Mouse (Mus musculus) Patski (cell line): Measurements from ENCODE around the gene Gab3. TPM values are rescaled to one million over a fixed set of nuclear protein-coding genes. Genes with fewer than 3 reads are reported as not detected.

Source experiments
- ATAC-seq: fragments of 100-300 bp; one replicate; pipeline ENCODE4 v1.8.0; 2021
- CTCF ChIA-PET: fragments of 350-600 bp; sonication (Branson Sonifier 250); formaldehyde crosslinking; loops from one replicate; lab custom pipeline; 2022; ENCODE audit warnings: inconsistent platforms; lab: Charles Lee
- POLR2A ChIA-PET: fragments of 350-600 bp; sonication (Branson Sonifier 250); formaldehyde crosslinking; loops from one replicate; lab custom pipeline; 2022; ENCODE audit warnings: antibody characterized with exemption, inconsistent platforms; lab: Charles Lee
- DNase-seq: peaks from one replicate; pipeline ENCODE4 v3.0.0-alpha.2; 2011; ENCODE audit warnings: low read depth, low spot score
- H3K27me3 ChIP-seq: fragments of 371-371 bp; one replicate; pipeline ENCODE4 v1.5.1; 2021
- CTCF ChIP-seq: fragments of 100-300 bp; IDR thresholded peaks from one replicate; pipeline ENCODE4 v1.5.1; 2021
- in situ Hi-C: fragments of 300-500 bp; cut with MboI; formaldehyde crosslinking; loops from 3 replicates; pipeline ENCODE4 v1.11.1; 2018; ENCODE audit warnings: low pct_unique_long_range_greater_than_20kb, mixed read lengths
- polyA plus RNA-seq: library from polyadenylated mRNA; unstranded; gene quantifications from one replicate; pipeline ENCODE4 v1.2.3, GENCODE M21; 2021

The Gab3 gene
- polyA plus RNA-seq: 0.36 TPM

- no peak for TF ChIP-seq CTCF
- peaks cover 54% of the 10 kb centered on the region for H3K27me3 ChIP-seq
- in situ Hi-C loops: no loop called here
- ATAC-seq: peak; percentile 85
- CTCF ChIA-PET: interaction anchor here (0.8 kb wide), 2 partner anchors 9 to 11 kb away, joined by 3 to 4 read pairs; partner anchors contain the start of gene Dkc1
- DNase-seq: no peak
- POLR2A ChIA-PET: no interaction called here
Observed at GRCm38 (mm10) chrX:75084774-75085508, at the start of gene Gab3. Gab3 (minus strand) TSS chrX:75085458.

- no peak for TF ChIP-seq CTCF
- ChIA-PET POLR2A (no interaction called here), CTCF (interaction anchor here (1.4 kb wide), 1 partner anchor 14 kb away, joined by 3 read pairs; no protein-coding TSS in a partner anchor)
- ATAC-seq (peak; percentile 98), DNase-seq (no peak)
- in situ Hi-C loops: no loop called here
- peaks cover 20% of the 10 kb centered on the region for H3K27me3 ChIP-seq
Observed at GRCm38 (mm10) chrX:75130467-75131160, 45.4 kb upstream of the Gab3 start, which contains the start of gene Mpp1. Mpp1 (minus strand) TSS chrX:75131016.

GRCm38 (mm10) chrX:75129474-75129873 is 44.2 kb upstream of the Gab3 start:
- DNase-seq: no peak
- in situ Hi-C loops: no loop called here
- POLR2A ChIA-PET: no interaction called here

DNA sequence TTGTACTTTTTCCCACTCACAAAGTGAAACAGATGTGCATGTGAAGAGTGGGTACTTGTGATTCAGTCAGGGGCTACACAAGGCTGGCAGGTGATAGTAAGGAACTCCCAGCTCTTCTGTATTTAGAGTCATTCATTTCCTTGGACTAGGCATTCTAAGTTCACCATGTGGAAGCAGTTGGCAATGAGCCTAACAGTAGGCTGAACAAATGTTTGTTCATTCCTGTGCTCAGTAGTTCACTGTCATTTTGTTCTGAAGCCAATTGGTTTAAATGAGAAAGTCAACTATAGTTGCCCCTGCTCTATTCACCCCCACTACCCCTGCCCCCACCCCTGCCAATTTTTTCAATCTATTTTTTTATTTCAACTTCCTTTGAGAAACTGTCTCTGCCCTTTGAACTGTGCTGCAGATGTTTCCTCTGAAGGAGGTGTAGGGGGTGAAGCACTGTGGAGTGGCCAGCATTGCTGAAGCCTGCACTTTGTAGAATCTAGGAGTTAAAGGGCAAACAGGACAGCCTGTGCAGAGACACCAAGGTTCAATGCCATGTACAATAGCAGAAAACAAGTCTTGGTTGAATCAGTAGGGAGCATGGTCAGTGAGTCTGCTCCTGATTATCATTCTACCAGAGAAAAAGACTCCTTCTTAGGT is 43.2 kb upstream of the Gab3 start:
- no peak for DNase-seq
- H3K27me3 ChIP-seq: peaks cover 22% of the 10 kb centered on the region
- POLR2A ChIA-PET: no interaction called here
- no peak for ATAC-seq
- CTCF ChIA-PET: interaction anchor here (1.2 kb wide), 1 partner anchor 33 kb away, joined by 3 read pairs; the partner anchor contains the start of gene Dkc1
- in situ Hi-C loops: no loop called here
- TF ChIP-seq CTCF: no peak

More at GRCm38 (mm10) chrX:75129474-75129873, 44.2 kb upstream of the Gab3 start:
- CTCF ChIA-PET: no interaction called here
- H3K27me3 ChIP-seq: peaks cover 22% of the 10 kb centered on the region
- TF ChIP-seq CTCF: no peak
- ATAC-seq: no peak

GRCm38 (mm10) chrX:75126893-75127292 is 41.6 kb upstream of the Gab3 start:
- CTCF ChIA-PET: interaction anchor here (1.2 kb wide), 2 partner anchors 10 to 31 kb away, joined by 3 read pairs; partner anchors contain the start of gene Dkc1
- no peak for TF ChIP-seq CTCF
- DNase-seq (no peak), ATAC-seq (no peak)
- H3K27me3 ChIP-seq: peaks cover 22% of the 10 kb centered on the region
- in situ Hi-C loops: no loop called here
- POLR2A ChIA-PET: no interaction called here

- ChIA-PET POLR2A (interaction anchor here (0.6 kb wide), 1 partner anchor 121 kb away, joined by 3 read pairs; no protein-coding TSS in a partner anchor), CTCF (interaction anchor here (0.7 kb wide), 1 partner anchor 14 kb away, joined by 3 read pairs; no protein-coding TSS in a partner anchor)
- in situ Hi-C loops: no loop called here
- DNase-seq (no peak), ATAC-seq (no peak)
- H3K27me3 ChIP-seq: peaks cover 22% of the 10 kb centered on the region
- no peak for TF ChIP-seq CTCF
Observed at GRCm38 (mm10) chrX:75125606-75126005, 40.3 kb upstream of the Gab3 start.

- in situ Hi-C loops: loop anchor here (10.0 to 25.0 kb wide), 2 partner anchors 272 to 681 kb away; partner anchors contain the start of genes F8 and Fundc2
- TF ChIP-seq CTCF: no peak
- ChIA-PET CTCF (no interaction called here), POLR2A (no interaction called here)
- no peak for ATAC-seq
- no peak for DNase-seq
- H3K27me3 ChIP-seq: peaks cover 33% of the 10 kb centered on the region
Observed at GRCm38 (mm10) chrX:75115550-75115949, 30.3 kb upstream of the Gab3 start.

DNA sequence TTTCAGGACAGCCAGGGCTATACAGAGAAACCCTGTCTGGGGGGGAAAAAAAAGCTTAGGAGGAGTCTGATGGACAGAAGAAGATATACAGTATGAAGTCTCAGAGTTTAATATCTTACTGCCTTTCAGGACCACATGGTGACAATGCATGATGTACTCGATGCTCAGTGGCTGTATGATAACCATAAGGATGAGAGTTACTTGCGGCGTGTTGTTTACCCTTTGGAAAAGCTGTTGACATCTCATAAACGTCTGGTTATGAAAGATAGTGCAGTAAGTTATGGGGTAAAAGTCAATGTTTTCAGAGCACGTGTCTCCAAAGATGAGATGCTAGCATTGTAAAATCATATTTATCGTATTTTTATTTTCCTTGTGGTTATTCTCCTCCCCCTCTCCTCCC is 17.0 kb upstream of the Gab3 start:
- H3K27me3 ChIP-seq: peaks cover 17% of the 10 kb centered on the region
- DNase-seq (no peak), ATAC-seq (no peak)
- POLR2A ChIA-PET: no interaction called here
- CTCF ChIA-PET: no interaction called here
- no peak for TF ChIP-seq CTCF
- in situ Hi-C loops: loop anchor here (25.0 kb wide), 1 partner anchor 285 kb away; the partner anchor contains the start of genes F8 and Fundc2

DNA sequence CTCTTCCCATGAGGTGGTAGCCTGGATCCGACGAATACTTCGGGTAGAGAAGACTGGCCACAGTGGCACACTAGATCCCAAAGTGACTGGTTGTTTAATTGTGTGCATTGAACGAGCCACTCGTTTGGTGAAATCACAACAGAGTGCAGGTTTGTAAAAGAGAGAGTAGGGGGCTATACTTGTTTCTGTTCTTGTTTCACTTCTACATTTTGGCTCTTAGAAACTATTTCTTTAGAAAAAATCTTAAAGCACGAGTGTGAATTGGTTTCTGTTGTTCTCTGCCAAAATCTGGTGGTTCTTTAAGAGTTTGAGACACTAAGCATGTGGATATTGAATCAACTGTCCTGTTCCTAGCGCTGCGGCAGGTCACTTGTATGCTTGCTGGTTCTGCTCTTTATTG is 13.5 kb upstream of the Gab3 start:
- CTCF ChIA-PET: no interaction called here
- DNase-seq (no peak), ATAC-seq (no peak)
- POLR2A ChIA-PET: no interaction called here
- in situ Hi-C loops: no loop called here
- peaks cover 14% of the 10 kb centered on the region for H3K27me3 ChIP-seq
- no peak for TF ChIP-seq CTCF

DNA sequence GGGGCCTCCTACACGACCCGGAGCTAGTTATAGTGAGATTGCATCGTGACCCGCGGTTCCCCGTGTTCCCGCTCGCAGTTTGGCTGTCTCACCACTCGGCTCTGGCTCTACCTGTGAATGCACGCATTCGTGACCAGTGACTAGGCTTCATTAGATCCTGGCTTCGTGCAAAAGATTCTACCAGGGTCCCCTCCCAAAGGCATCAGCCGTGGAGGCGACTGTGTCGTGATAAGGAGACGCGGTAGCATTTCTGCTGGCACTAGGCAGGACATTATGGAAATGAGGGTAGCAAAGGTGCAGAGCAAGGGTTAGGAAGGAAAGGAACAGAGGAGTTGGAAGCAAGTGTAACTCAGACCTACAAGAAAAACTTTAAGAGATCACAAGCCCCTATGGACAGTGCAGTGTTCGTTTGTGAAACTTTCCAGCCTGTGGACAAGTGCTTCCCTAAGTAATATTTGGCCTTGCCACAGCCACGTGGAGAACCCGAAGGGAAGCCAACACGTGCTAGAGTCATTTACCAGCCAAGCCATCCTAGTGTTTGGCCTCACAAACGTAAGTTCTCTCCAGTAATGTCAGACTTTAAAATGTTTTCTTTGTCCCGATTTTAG is 11.0 kb upstream of the Gab3 start:
- POLR2A ChIA-PET: no interaction called here
- CTCF ChIA-PET: interaction anchor here (0.8 to 1.7 kb wide), 3 partner anchors 11 to 31 kb away, joined by 3 read pairs; partner anchors contain the start of gene Gab3
- DNase-seq (no peak), ATAC-seq (peak; percentile 1)
- in situ Hi-C loops: no loop called here
- TF ChIP-seq CTCF: no peak
- peaks cover 14% of the 10 kb centered on the region for H3K27me3 ChIP-seq
